12 mouse cellular contexts compared by ENCODE assay signal in genomic region chr1:172342729-172343128, GRCm38 (mm10). TPM values are rescaled to one million over a fixed set of nuclear protein-coding genes. Genes with fewer than 3 reads are reported as not detected.
DNase-seq lines count a peak whose midpoint lies in the region; ATAC-seq and TF ChIP-seq lines count a peak whose summit lies in the region.
"Had no signal": no experiment of that assay in that cellular context is flagged by ENCODE, and none has a peak within 500 bp of the region (broad histone marks: within the 10 kb centered on the region; RNA-seq: fewer than 3 reads in every experiment).

No protein-coding gene starts in this region.

- H3K27me3 ChIP-seq in kidney, embryonic 14.5 days (ENCODE audit: control insufficient read depth, insufficient read depth, low read length): peaks cover 14% of the 10 kb centered on the region; the same call in 1 of the 2 replicates
- H3K27me3 ChIP-seq in neural tube, embryonic 14.5 days (ENCODE audit: control insufficient read depth, insufficient read depth, low read length): no peaks in the 10 kb centered on the region

- no peak for TF ChIP-seq CTCF in layer of hippocampus, adult 2 months (conservative IDR thresholded peaks at IDR 0.05)

- no peak overlapping the region for H3K9ac ChIP-seq in kidney, embryonic 14.5 days (ENCODE audit: low read depth, low read length)
- H3K9ac ChIP-seq in neural tube, embryonic 14.5 days (replicated peaks; ENCODE audit: low read depth, low read length): no peak overlapping the region

- WGBS in kidney, embryonic 14.5 days: 95% methylated on average over 3 of the region's 3 CpGs
- 89% methylated on average over 3 of the region's 3 CpGs for WGBS in neural tube, embryonic 14.5 days

- H3K9me3 ChIP-seq in kidney, embryonic 14.5 days (ENCODE audit: control insufficient read depth, low read length): no peaks in the 10 kb centered on the region
- no peaks in the 10 kb centered on the region for H3K9me3 ChIP-seq in neural tube, embryonic 14.5 days (ENCODE audit: control insufficient read depth, low read length)

- H3K27ac ChIP-seq in kidney, embryonic 14.5 days (ENCODE audit: low read depth, low read length): no peak overlapping the region
- H3K27ac ChIP-seq in layer of hippocampus, adult 2 months: peak overlapping the region; percentile 90
- H3K27ac ChIP-seq in neural tube, embryonic 14.5 days (ENCODE audit: low read depth, low read length): no peak overlapping the region; the same call in 1 of the 2 replicates

- DNase-seq in kidney, adult 11 months: peak; percentile 43
- peak; percentile 46 to 57 for DNase-seq in cerebellum, postnatal 14 days
- peak in 1 of 2 experiments; percentile 87 for DNase-seq in layer of hippocampus, adult 2 months (ENCODE audit: low spot score in 2 of 2)
- DNase-seq in heart, adult 11 months: no peak
- no peak for DNase-seq in thymus, postnatal 10 days (ENCODE audit: low spot score in 2 of 2)
- DNase-seq in spleen, postnatal 4 days (ENCODE audit: low spot score in 2 of 2): no peak
- DNase-seq: gastrocnemius, postnatal 36 days had no signal

- no peak overlapping the region for H3K4me3 ChIP-seq in kidney, embryonic 14.5 days (ENCODE audit: low read length)
- H3K4me3 ChIP-seq in layer of hippocampus, adult 2 months: peak overlapping the region; percentile 55
- peak overlapping the region; percentile 32 for H3K4me3 ChIP-seq in neural tube, embryonic 14.5 days (ENCODE audit: low read depth, low read length)

- no peaks in the 10 kb centered on the region for H3K36me3 ChIP-seq in kidney, embryonic 14.5 days (ENCODE audit: control insufficient read depth, insufficient read depth, low read length)
- no peaks in the 10 kb centered on the region for H3K36me3 ChIP-seq in neural tube, embryonic 14.5 days (ENCODE audit: control insufficient read depth, insufficient read depth, low read length)

- ATAC-seq in kidney, embryonic 14.5 days (ENCODE audit: low FRiP score, low TSS enrichment): no peak
- peak; percentile 71 for ATAC-seq in neural tube, embryonic 14.5 days (ENCODE audit: low read depth)
- ATAC-seq: CD4-positive, CD25-positive, alpha-beta regulatory T cell, adult 4 months had no signal

- no peak overlapping the region for H3K4me2 ChIP-seq in kidney, embryonic 14.5 days (replicated peaks; ENCODE audit: low read depth, low read length)
- H3K4me2 ChIP-seq in neural tube, embryonic 14.5 days (ENCODE audit: low read depth, low read length): peak overlapping the region; percentile 53; the same call in 1 of the 2 replicates

- H3K4me1 ChIP-seq in kidney, embryonic 14.5 days (ENCODE audit: control insufficient read depth, insufficient read depth, low read length): peaks cover 4% of the 10 kb centered on the region; the same call in 1 of the 2 replicates
- peaks cover 3% of the 10 kb centered on the region; the same call in 1 of the 2 replicates for H3K4me1 ChIP-seq in neural tube, embryonic 14.5 days (ENCODE audit: control insufficient read depth, insufficient read depth, low read length)

RNA-seq across cellular contexts. Expression of gene Kcnj10, which starts 1.7 kb away (rescaled TPM):
- 0.31 and 0.57 TPM in 2 replicates for polyA plus RNA-seq in kidney, embryonic 14.5 days (2014; fragmentation: Nextera tagmentation; extraction: Ambion mirVana)
- 10 to 100 TPM; 83.2 to 91.6 TPM for total RNA-seq in layer of hippocampus, adult 2 months (2021)
- 2.3 and 2.6 TPM in 2 replicates for polyA plus RNA-seq in neural tube, embryonic 14.5 days (2014; fragmentation: Nextera tagmentation; extraction: Ambion mirVana)
- total RNA-seq: gastrocnemius, postnatal 36 days had no signal
- polyA plus RNA-seq: CD4-positive, CD25-positive, alpha-beta regulatory T cell, adult 4 months had no signal

RNA-seq across cellular contexts. Expression of gene Kcnj9, which starts 13.6 kb away (rescaled TPM):
- 0.20 TPM in 1 of 2 replicates, not detected in the other for polyA plus RNA-seq in kidney, embryonic 14.5 days (2014; fragmentation: Nextera tagmentation; extraction: Ambion mirVana)
- 10 to 100 TPM; 67.2 to 69.2 TPM for total RNA-seq in layer of hippocampus, adult 2 months (2021)
- 1.3 and 2.7 TPM in 2 replicates for polyA plus RNA-seq in neural tube, embryonic 14.5 days (2014; fragmentation: Nextera tagmentation; extraction: Ambion mirVana)
- total RNA-seq: gastrocnemius, postnatal 36 days had no signal
- polyA plus RNA-seq: CD4-positive, CD25-positive, alpha-beta regulatory T cell, adult 4 months; intestine, embryonic 14.5 days; stomach, embryonic 16.5 days had no signal

RNA-seq across cellular contexts. Expression of gene Pigm, which starts 33.6 kb away (rescaled TPM):
- 9.5 and 12.1 TPM in 2 replicates for polyA plus RNA-seq in kidney, embryonic 14.5 days (2014; fragmentation: Nextera tagmentation; extraction: Ambion mirVana)
- total RNA-seq in layer of hippocampus, adult 2 months (2021): 1 to 10 TPM; 8.3 to 9.2 TPM
- polyA plus RNA-seq in neural tube, embryonic 14.5 days (2014; fragmentation: Nextera tagmentation; extraction: Ambion mirVana): 5.2 and 6.1 TPM in 2 replicates

RNA-seq across cellular contexts. Expression of gene Atp1a2, which starts 44.9 kb away (rescaled TPM):
- 0.66 and 0.96 TPM in 2 replicates for polyA plus RNA-seq in kidney, embryonic 14.5 days (2014; fragmentation: Nextera tagmentation; extraction: Ambion mirVana)
- total RNA-seq in layer of hippocampus, adult 2 months (2021): 100 to 1,000 TPM; 585 to 600 TPM
- 23.6 and 27.9 TPM in 2 replicates for polyA plus RNA-seq in neural tube, embryonic 14.5 days (2014; fragmentation: Nextera tagmentation; extraction: Ambion mirVana)

Comparison
In these comparisons a context has a peak if more than half of its experiments do, and no peak if none do; other contexts are left out.
1. DNase-seq: peak in kidney, adult 11 months (single experiment) and cerebellum, postnatal 14 days (2 of 2); none in heart, adult 11 months (single experiment), thymus, postnatal 10 days (0 of 2) and spleen, postnatal 4 days (0 of 2).